Mouse (Mus musculus): ENCODE results near the gene Cpm. TPM values are rescaled to one million over a fixed set of nuclear protein-coding genes. Genes with fewer than 3 reads are reported as not detected.

The Cpm gene
- polyA plus RNA-seq, 2 experiments = 24.4 to 41.6 TPM

GRCm38 (mm10) chr10:117626840-117627615 is 2.3 kb upstream of the Cpm start:
- Histone ChIP-seq H3K27me3 (ENCODE audit: control insufficient read depth, insufficient read depth, low read length) (peaks cover 7% of the 10 kb centered on the region; the same call in 1 of the 2 replicates), H3K9ac (ENCODE audit: low read depth, low read length, severe bottlenecking) (no peak overlapping the region), H3K4me3 (replicated peaks; ENCODE audit: low read length) (no peak overlapping the region), H3K4me1 (ENCODE audit: control insufficient read depth, insufficient read depth, low read length) (peaks cover 8% of the 10 kb centered on the region; the same call in 1 of the 2 replicates), H3K36me3 (ENCODE audit: control insufficient read depth, insufficient read depth, low read length) (no peaks in the 10 kb centered on the region), H3K27ac (replicated peaks; ENCODE audit: low read depth, low read length) (no peak overlapping the region), H3K9me3 (ENCODE audit: control insufficient read depth, low read length) (no peaks in the 10 kb centered on the region), H3K4me2 (replicated peaks; ENCODE audit: low read depth, low read length, severe bottlenecking) (no peak overlapping the region)
- ATAC-seq (ENCODE audit: low FRiP score, low read depth) = no peak
- no peak for TF ChIP-seq POLR2A (IDR thresholded peaks at IDR 0.05; ENCODE audit: borderline replicate concordance, extremely low read depth, insufficient read depth, insufficient read length)
- DNase-seq (ENCODE audit: low spot score) = no peak
- 61% methylated on average over 7 of the region's 7 CpGs for WGBS

GRCm38 (mm10) chr10:117627616-117627930 is 1.7 kb upstream of the Cpm start:
- TF ChIP-seq POLR2A (IDR thresholded peaks at IDR 0.05; ENCODE audit: borderline replicate concordance, extremely low read depth, insufficient read depth, insufficient read length) = no peak
- ATAC-seq (ENCODE audit: low FRiP score, low read depth) = no peak
- no peak for DNase-seq (ENCODE audit: low spot score)
- Histone ChIP-seq H3K4me2 (replicated peaks; ENCODE audit: low read depth, low read length, severe bottlenecking) (no peak overlapping the region), H3K27me3 (ENCODE audit: control insufficient read depth, insufficient read depth, low read length) (peaks cover 7% of the 10 kb centered on the region; the same call in 1 of the 2 replicates), H3K4me3 (replicated peaks; ENCODE audit: low read length) (no peak overlapping the region), H3K27ac (replicated peaks; ENCODE audit: low read depth, low read length) (no peak overlapping the region), H3K9ac (ENCODE audit: low read depth, low read length, severe bottlenecking) (no peak overlapping the region), H3K4me1 (ENCODE audit: control insufficient read depth, insufficient read depth, low read length) (peaks cover 8% of the 10 kb centered on the region; the same call in 1 of the 2 replicates), H3K9me3 (ENCODE audit: control insufficient read depth, low read length) (no peaks in the 10 kb centered on the region), H3K36me3 (ENCODE audit: control insufficient read depth, insufficient read depth, low read length) (no peaks in the 10 kb centered on the region)
- WGBS = 48% methylated on average over 7 of the region's 7 CpGs

GRCm38 (mm10) chr10:117627949-117628348 is 1.4 kb upstream of the Cpm start:
- no peak for DNase-seq (ENCODE audit: low spot score)
- Histone ChIP-seq H3K36me3 (ENCODE audit: control insufficient read depth, insufficient read depth, low read length) (no peaks in the 10 kb centered on the region), H3K9me3 (ENCODE audit: control insufficient read depth, low read length) (no peaks in the 10 kb centered on the region), H3K4me1 (ENCODE audit: control insufficient read depth, insufficient read depth, low read length) (peaks cover 8% of the 10 kb centered on the region; the same call in 1 of the 2 replicates), H3K9ac (ENCODE audit: low read depth, low read length, severe bottlenecking) (no peak overlapping the region), H3K4me3 (replicated peaks; ENCODE audit: low read length) (no peak overlapping the region), H3K4me2 (replicated peaks; ENCODE audit: low read depth, low read length, severe bottlenecking) (peak overlapping the region; percentile 89; the same call in 1 of the 2 replicates), H3K27ac (replicated peaks; ENCODE audit: low read depth, low read length) (no peak overlapping the region), H3K27me3 (ENCODE audit: control insufficient read depth, insufficient read depth, low read length) (peaks cover 7% of the 10 kb centered on the region; the same call in 1 of the 2 replicates)
- 33% methylated on average over 6 of the region's 6 CpGs for WGBS
- no peak for ATAC-seq (ENCODE audit: low FRiP score, low read depth)
- no peak for TF ChIP-seq POLR2A (IDR thresholded peaks at IDR 0.05; ENCODE audit: borderline replicate concordance, extremely low read depth, insufficient read depth, insufficient read length)

GRCm38 (mm10) chr10:117628363-117629168 is 734 bp upstream of the Cpm start:
- no peak overlapping the region for H3K27ac ChIP-seq (replicated peaks; ENCODE audit: low read depth, low read length)
- H3K4me3 ChIP-seq (replicated peaks; ENCODE audit: low read length) = peak overlapping the region; percentile 63
- H3K4me2 ChIP-seq (replicated peaks; ENCODE audit: low read depth, low read length, severe bottlenecking) = peak overlapping the region; percentile 89
- under 1% methylated on average over 25 of the region's 25 CpGs for WGBS
- peak overlapping the region; percentile 52 for H3K9ac ChIP-seq (ENCODE audit: low read depth, low read length, severe bottlenecking)
- peaks cover 8% of the 10 kb centered on the region; the same call in 1 of the 2 replicates for H3K4me1 ChIP-seq (ENCODE audit: control insufficient read depth, insufficient read depth, low read length)
- no peak for TF ChIP-seq POLR2A (IDR thresholded peaks at IDR 0.05; ENCODE audit: borderline replicate concordance, extremely low read depth, insufficient read depth, insufficient read length)
- no peaks in the 10 kb centered on the region for H3K36me3 ChIP-seq (ENCODE audit: control insufficient read depth, insufficient read depth, low read length)
- H3K27me3 ChIP-seq (ENCODE audit: control insufficient read depth, insufficient read depth, low read length) = peaks cover 7% of the 10 kb centered on the region; the same call in 1 of the 2 replicates
- ATAC-seq (ENCODE audit: low FRiP score, low read depth) = no peak
- H3K9me3 ChIP-seq (ENCODE audit: control insufficient read depth, low read length) = no peaks in the 10 kb centered on the region
- no peak for DNase-seq (ENCODE audit: low spot score)

GRCm38 (mm10) chr10:117630176-117630575 is 876 bp downstream of the Cpm start:
- Histone ChIP-seq H3K9ac (ENCODE audit: low read depth, low read length, severe bottlenecking) (no peak overlapping the region), H3K4me1 (ENCODE audit: control insufficient read depth, insufficient read depth, low read length) (peaks cover 8% of the 10 kb centered on the region; the same call in 1 of the 2 replicates), H3K27me3 (ENCODE audit: control insufficient read depth, insufficient read depth, low read length) (peaks cover 7% of the 10 kb centered on the region; the same call in 1 of the 2 replicates), H3K4me3 (replicated peaks; ENCODE audit: low read length) (peak overlapping the region; percentile 63), H3K27ac (replicated peaks; ENCODE audit: low read depth, low read length) (no peak overlapping the region), H3K9me3 (ENCODE audit: control insufficient read depth, low read length) (no peaks in the 10 kb centered on the region), H3K4me2 (replicated peaks; ENCODE audit: low read depth, low read length, severe bottlenecking) (peak overlapping the region; percentile 89), H3K36me3 (ENCODE audit: control insufficient read depth, insufficient read depth, low read length) (no peaks in the 10 kb centered on the region)
- ATAC-seq (ENCODE audit: low FRiP score, low read depth) = no peak
- WGBS = 26% methylated on average over 8 of the region's 8 CpGs
- no peak for DNase-seq (ENCODE audit: low spot score)
- no peak for TF ChIP-seq POLR2A (IDR thresholded peaks at IDR 0.05; ENCODE audit: borderline replicate concordance, extremely low read depth, insufficient read depth, insufficient read length)
